ENCODE assay signal across 13 mouse cellular contexts in genomic region chr2:130803706-130804105, GRCm38 (mm10).
DNase-seq lines count a peak whose midpoint lies in the region; ATAC-seq and TF ChIP-seq lines count a peak whose summit lies in the region.
"Had no signal": no experiment of that assay in that cellular context is flagged by ENCODE, and none has a peak within 500 bp of the region (broad histone marks: within the 10 kb centered on the region; RNA-seq: fewer than 3 reads in every experiment).

No protein-coding gene starts in this region.

- DNase-seq in hindbrain, embryonic 10.5 days (ENCODE audit: low spot score), result no peak
- DNase-seq in right cerebral cortex, postnatal 14 days, result peak; percentile 21
- no peak for DNase-seq in right cerebral cortex, postnatal 36 days (ENCODE audit: low spot score in 2 of 2)
- peak; percentile 7 for DNase-seq in brain, embryonic 14.5 days (ENCODE audit: low read depth)
- DNase-seq in B cell, adult 2 months, result no peak
- no peak for DNase-seq in frontal cortex, postnatal 25 days (ENCODE audit: low spot score in 2 of 2)
- DNase-seq: kidney, adult 9 months; layer of hippocampus, postnatal 36 days; lung, postnatal 14 days had no signal

- H3K9ac ChIP-seq in hindbrain, embryonic 12.5 days, result no peak overlapping the region

- TF ChIP-seq POLR2A in brain, embryonic 14.5 days (IDR thresholded peaks at IDR 0.05; ENCODE audit: borderline replicate concordance, extremely low read depth, insufficient read depth, insufficient read length, poor library complexity, severe bottlenecking), result no peak

- no peak overlapping the region for H3K4me3 ChIP-seq in hindbrain, embryonic 12.5 days
- no peak overlapping the region for H3K4me3 ChIP-seq in hindbrain, embryonic 10.5 days
- H3K4me3 ChIP-seq: forebrain, embryonic 10.5 days; myocyte had no signal

- H3K36me3 ChIP-seq in hindbrain, embryonic 12.5 days, result peaks cover 58% of the 10 kb centered on the region
- H3K36me3 ChIP-seq in hindbrain, embryonic 10.5 days, result peaks cover 52% of the 10 kb centered on the region

- no peak for ATAC-seq in hindbrain, embryonic 12.5 days (ENCODE audit: low FRiP score)
- ATAC-seq: CD4-positive, CD25-positive, alpha-beta regulatory T cell, adult 4 months had no signal

- H3K27me3 ChIP-seq in hindbrain, embryonic 12.5 days, result no peaks in the 10 kb centered on the region
- H3K27me3 ChIP-seq in hindbrain, embryonic 10.5 days (ENCODE audit: insufficient read depth, poor library complexity, severe bottlenecking), result no peaks in the 10 kb centered on the region

- H3K27ac ChIP-seq in hindbrain, embryonic 12.5 days, result peak overlapping the region; percentile 35; the same call in 1 of the 2 replicates
- H3K27ac ChIP-seq in hindbrain, embryonic 10.5 days, result no peak overlapping the region
- H3K27ac ChIP-seq: forebrain, embryonic 10.5 days had no signal

- no peak for TF ChIP-seq CTCF in brain, embryonic 14.5 days (IDR thresholded peaks at IDR 0.05; ENCODE audit: borderline replicate concordance, extremely low read depth, insufficient read depth, insufficient read length)

- no peaks in the 10 kb centered on the region for H3K4me1 ChIP-seq in hindbrain, embryonic 12.5 days
- H3K4me1 ChIP-seq in hindbrain, embryonic 10.5 days (replicated peaks), result no peaks in the 10 kb centered on the region
- H3K4me1 ChIP-seq: forebrain, embryonic 10.5 days had no signal

- H3K4me2 ChIP-seq in hindbrain, embryonic 12.5 days (replicated peaks), result no peak overlapping the region

- 69% methylated on average over 25 of the region's 25 CpGs for WGBS in hindbrain, embryonic 12.5 days
- WGBS in hindbrain, embryonic 10.5 days, result 67% methylated on average over 25 of the region's 25 CpGs

- H3K9me3 ChIP-seq in hindbrain, embryonic 12.5 days (replicated peaks), result no peaks in the 10 kb centered on the region
- no peaks in the 10 kb centered on the region for H3K9me3 ChIP-seq in hindbrain, embryonic 10.5 days
- H3K9me3 ChIP-seq: forebrain, embryonic 10.5 days had no signal

Comparison
In these comparisons a context has a peak if more than half of its experiments do, and no peak if none do; other contexts are left out.
1. DNase-seq: peak in right cerebral cortex, postnatal 14 days (single experiment) and brain, embryonic 14.5 days (single experiment); none in hindbrain, embryonic 10.5 days (single experiment), right cerebral cortex, postnatal 36 days (0 of 2), B cell, adult 2 months (0 of 2) and frontal cortex, postnatal 25 days (0 of 2).